ENCODE assay signal across 9 mouse cellular contexts in the genomic region with DNA sequence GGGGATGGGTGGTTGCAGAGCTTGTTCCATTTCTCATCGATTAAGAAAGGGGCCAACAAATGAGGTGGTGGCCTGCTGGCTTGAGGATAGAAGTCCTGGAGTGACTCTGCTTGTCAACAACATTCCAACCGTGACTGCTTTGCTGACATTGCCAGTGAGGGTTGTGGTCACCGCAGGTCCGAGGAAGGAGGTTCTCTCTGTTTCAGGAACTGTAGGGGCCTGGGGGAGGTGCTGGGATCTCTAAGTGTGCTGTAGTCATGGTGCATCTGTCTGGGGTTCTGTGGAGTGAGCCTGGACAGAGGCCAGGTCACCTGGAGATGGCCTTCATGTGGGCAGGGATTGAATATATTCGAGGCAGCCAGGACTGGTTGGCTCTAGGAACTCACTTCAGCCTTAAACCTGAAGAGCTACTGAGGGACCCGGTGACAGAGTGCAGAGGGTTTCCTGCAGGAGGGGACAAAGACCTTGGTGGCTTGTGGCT. TPM values are rescaled to one million over a fixed set of nuclear protein-coding genes. Genes with fewer than 3 reads are reported as not detected.
A peak's percentile ranks its signal among the peaks of the same experiment; 100 is the strongest.
DNase-seq lines count a peak whose midpoint lies in the region; ATAC-seq lines count a peak whose summit lies in the region.
"Had no signal": no experiment of that assay in that cellular context is flagged by ENCODE, and none has a peak within 500 bp of the region (broad histone marks: within the 10 kb centered on the region; RNA-seq: fewer than 3 reads in every experiment).

No protein-coding gene starts in this region.

- no peaks in the 10 kb centered on the region for H3K9me3 ChIP-seq in kidney, embryonic 14.5 days (ENCODE audit: control insufficient read depth, low read length)

- no peak for ATAC-seq in kidney, embryonic 14.5 days (ENCODE audit: low FRiP score, low TSS enrichment)

- DNase-seq in cerebellum, postnatal 10 days: peak; percentile 49 to 59
- DNase-seq in cerebellum, adult 8-10 months: no peak
- DNase-seq in kidney, adult 9 months: peak; percentile 34
- DNase-seq in kidney, adult 11 months: no peak
- DNase-seq in brain, adult 2 months (ENCODE audit: low read depth, low spot score): peak; percentile 38
- no peak for DNase-seq in urinary bladder, adult 2 months (ENCODE audit: low spot score)
- DNase-seq in right cerebral cortex, postnatal 25 days: no peak
- DNase-seq: gastrocnemius, postnatal 25 days had no signal

- no peaks in the 10 kb centered on the region for H3K27me3 ChIP-seq in kidney, embryonic 14.5 days (ENCODE audit: control insufficient read depth, insufficient read depth, low read length)

- H3K4me2 ChIP-seq in kidney, embryonic 14.5 days (replicated peaks; ENCODE audit: low read depth, low read length): no peak overlapping the region

- peak overlapping the region; percentile 37 for H3K27ac ChIP-seq in kidney, embryonic 14.5 days (ENCODE audit: low read depth, low read length)

- H3K36me3 ChIP-seq in kidney, embryonic 14.5 days (ENCODE audit: control insufficient read depth, insufficient read depth, low read length): no peaks in the 10 kb centered on the region

- no peak overlapping the region for H3K4me3 ChIP-seq in kidney, embryonic 14.5 days (ENCODE audit: low read length)

- WGBS in kidney, embryonic 14.5 days: 28% methylated on average over 6 of the region's 6 CpGs

- H3K9ac ChIP-seq in kidney, embryonic 14.5 days (ENCODE audit: low read depth, low read length): 0 out of 2 replicates have a peak overlapping the region, but pooled peaks have one; percentile 0

- H3K4me1 ChIP-seq in kidney, embryonic 14.5 days (ENCODE audit: control insufficient read depth, insufficient read depth, low read length): peaks cover 71% of the 10 kb centered on the region

RNA-seq across cellular contexts. Expression of gene Gramd4, which starts 25.8 kb away (rescaled TPM):
- polyA plus RNA-seq in kidney, embryonic 14.5 days (2014; fragmentation: Nextera tagmentation; extraction: Ambion mirVana): 6.5 and 9.7 TPM in 2 replicates
- 13.2 and 17.5 TPM in 2 replicates for polyA plus RNA-seq in urinary bladder, adult 2 months (2012; rRNA removed)

RNA-seq across cellular contexts. Expression of gene Celsr1, which starts 49.7 kb away (rescaled TPM):
- polyA plus RNA-seq in kidney, embryonic 14.5 days (2014; fragmentation: Nextera tagmentation; extraction: Ambion mirVana): 6.8 and 8.8 TPM in 2 replicates
- 0.80 and 1.0 TPM in 2 replicates for polyA plus RNA-seq in urinary bladder, adult 2 months (2012; rRNA removed)

Comparison
In these comparisons a context has a peak if more than half of its experiments do, and no peak if none do; other contexts are left out.
1. DNase-seq: peak in cerebellum, postnatal 10 days (2 of 2), kidney, adult 9 months (single experiment) and brain, adult 2 months (single experiment); none in cerebellum, adult 8-10 months (single experiment), kidney, adult 11 months (single experiment), urinary bladder, adult 2 months (single experiment) and right cerebral cortex, postnatal 25 days (single experiment).